Mouse (Mus musculus): ENCODE results near the gene Acsl1.

DNA sequence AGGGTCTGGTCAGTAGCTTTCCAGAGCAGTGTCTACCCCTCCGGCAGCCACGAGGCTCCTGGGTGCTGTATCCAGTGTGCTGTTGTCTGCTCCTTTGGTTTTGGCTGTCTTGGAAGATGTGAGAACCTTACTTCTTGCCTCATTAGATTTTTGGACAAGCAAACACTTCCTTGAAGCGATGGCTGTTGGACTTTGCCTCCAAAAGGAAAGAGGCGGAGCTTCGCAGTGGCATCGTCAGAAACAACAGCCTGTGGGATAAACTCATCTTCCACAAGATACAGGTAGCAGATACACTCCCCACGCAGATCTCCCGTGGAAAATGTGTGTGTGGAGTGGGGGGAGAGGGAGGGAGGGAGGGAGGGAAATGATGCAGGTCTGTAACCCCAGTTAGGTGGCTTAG is 55.3 kb downstream of the Acsl1 start:
- no peak for TF ChIP-seq GATA1 (IDR thresholded peaks at IDR 0.05; ENCODE audit: borderline replicate concordance, low read length)
- no peak for TF ChIP-seq FLI1 (IDR thresholded peaks at IDR 0.05; ENCODE audit: low read length)
